Mouse (Mus musculus): ENCODE results near the gene Rhpn2.

The Rhpn2 gene

GRCm38 (mm10) chr7:35395734-35396456 lies 61.9 kb downstream of the Rhpn2 start:
- peak; percentile 52 to 76 for DNase-seq

GRCm38 (mm10) chr7:35396542-35397168 lies 62.7 kb downstream of the Rhpn2 start, which contains the start of the genes Faap24 and Cep89:
Faap24 (minus strand) TSS chr7:35396836.
Cep89 (plus strand) TSS chr7:35397035.
- peak; percentile 94 to 99 for DNase-seq

- DNase-seq: no peak
Measured at GRCm38 (mm10) chr7:35401169-35401568, 67.2 kb downstream of the Rhpn2 start.

DNA sequence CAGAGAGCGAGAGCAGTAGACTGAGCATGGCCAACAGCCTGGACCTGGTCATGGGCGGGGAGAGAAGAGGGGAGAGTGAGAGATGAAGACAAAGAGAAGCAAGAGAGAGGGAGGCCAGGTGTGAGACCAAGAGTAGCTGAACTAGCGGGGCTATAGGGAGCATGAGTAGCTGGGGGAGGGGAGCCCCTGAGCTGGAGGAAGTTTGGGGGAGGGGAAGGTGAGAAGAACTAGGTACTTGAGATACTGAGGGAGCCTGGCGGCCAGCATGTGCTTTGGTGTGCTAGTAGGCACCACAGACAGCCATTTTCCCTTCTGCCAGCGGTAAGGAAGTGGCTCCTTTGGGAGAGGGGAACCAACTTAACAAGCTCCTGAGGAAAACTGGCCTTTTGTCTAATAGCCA lies 81.3 kb downstream of the Rhpn2 start:
- DNase-seq: no peak

DNA sequence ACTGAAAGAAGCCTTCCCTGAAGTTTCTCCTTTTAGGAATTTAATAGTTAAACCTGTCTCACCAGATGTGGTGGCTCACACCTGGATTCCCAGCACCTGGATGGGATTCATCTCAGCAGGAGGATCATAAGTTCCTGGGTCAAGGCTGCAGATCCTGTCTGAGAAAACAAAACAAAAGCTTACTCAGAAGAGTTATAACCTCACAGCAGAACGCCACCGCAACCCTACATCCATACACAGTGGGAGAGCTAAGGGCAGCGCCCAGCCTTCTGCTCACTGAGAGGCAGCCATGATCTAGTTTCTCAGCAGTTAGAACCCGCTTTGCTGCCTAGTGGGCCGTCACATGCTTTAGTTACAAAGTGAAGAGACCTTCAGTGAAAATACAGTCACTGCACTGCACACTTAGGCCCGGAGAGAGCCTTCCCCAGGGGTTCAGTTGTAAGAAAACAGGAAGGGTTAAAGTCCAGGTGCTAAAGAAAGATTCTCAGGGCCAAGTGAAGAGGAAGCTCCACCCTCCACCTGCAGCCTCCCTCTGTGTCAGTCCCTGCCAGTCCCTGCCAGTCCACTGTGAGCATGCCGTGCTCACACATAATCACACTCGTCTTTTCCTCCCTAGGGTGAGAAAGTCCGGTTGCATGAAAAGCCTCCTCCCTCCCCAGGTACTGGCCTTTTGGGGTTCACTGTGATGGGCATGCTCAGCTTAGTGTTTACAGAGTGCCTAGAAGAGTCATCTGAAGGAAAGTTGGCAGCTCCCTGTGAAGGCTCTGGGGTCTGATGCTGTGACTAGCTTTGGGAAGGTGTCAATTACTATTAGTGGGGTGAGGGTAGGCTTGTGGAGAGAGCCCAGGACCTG lies 82.1 kb downstream of the Rhpn2 start:
- DNase-seq: no peak

DNA sequence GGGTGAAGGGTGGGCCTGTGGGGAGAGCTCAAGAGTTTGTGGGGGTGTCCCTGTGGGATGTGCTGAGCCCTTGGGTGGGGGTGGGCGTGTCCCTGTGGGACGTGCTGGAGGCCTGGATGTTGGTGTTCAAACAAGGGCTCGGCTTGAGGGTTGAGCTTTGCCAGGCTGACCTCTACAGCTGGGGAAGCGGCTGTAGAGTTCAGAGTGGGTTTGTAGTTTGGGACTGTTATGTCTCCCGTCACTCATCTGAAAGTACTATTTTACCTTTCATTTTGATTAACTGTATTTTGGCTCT lies 82.6 kb downstream of the Rhpn2 start:
- DNase-seq: no peak

GRCm38 (mm10) chr7:35423071-35423470 lies 89.1 kb downstream of the Rhpn2 start:
- DNase-seq: no peak

DNA sequence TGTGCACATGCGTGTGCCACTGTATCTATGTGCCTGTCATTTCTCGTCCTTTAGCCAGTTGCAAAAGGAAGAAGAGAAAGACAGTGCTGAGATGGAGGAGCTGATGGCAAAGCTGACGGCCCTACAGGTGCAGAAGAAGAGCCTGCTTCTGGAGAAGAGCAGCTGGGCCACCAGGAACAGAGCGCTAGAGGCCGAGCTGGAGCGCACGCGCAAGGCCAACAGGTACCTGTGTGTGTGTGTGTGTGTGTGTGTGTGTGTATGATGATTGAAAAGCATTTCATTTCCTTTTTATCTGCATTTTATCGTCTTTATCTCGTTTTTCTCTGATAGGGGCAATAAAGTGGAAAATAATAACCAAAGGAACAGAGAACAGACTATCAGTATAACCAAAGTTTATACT lies 94.2 kb downstream of the Rhpn2 start:
- no peak for DNase-seq

DNA sequence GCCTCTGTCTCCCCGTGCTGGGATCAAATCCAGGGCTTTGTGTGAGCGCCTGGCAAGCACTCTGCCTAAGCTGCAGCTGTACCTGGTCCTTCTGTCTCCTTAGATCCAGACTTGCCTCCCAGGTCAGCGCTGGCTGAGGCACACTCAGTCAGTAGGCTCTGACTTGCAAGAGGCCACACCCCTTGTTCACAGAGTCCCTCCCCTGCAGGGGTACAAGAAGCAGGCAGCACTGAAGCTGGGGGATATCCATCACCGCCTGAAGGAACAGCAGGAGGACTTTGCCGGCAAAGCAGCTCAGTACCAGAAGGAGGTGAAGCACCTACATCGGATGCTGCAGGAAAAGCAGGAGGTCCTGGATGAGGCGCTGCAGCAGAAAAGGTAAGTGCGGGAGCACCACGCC lies 101.3 kb downstream of the Rhpn2 start:
- DNase-seq: no peak

All from cerebellum, postnatal 14 days (tissue).